Mouse (Mus musculus): ENCODE measurements around the gene Gad2. TPM values are rescaled to one million over a fixed set of nuclear protein-coding genes. Genes with fewer than 3 reads are reported as not detected.

The Gad2 gene
- total and polyA plus RNA-seq, 2 experiments from 2014 or later, result 50.5 to 50.7 TPM

GRCm38 (mm10) chr2:22624188-22624975 lies 2.4 kb downstream of the Gad2 start:
- H3K4me2 ChIP-seq (ENCODE audit: low read depth), result peak overlapping the region; percentile 73
- ATAC-seq (no peak), DNase-seq (peak; percentile 74)
- H3K9me3 ChIP-seq (ENCODE audit: low read length), result no peaks in the 10 kb centered on the region
- WGBS, result 4% methylated on average over 27 of the region's 27 CpGs
- no peaks in the 10 kb centered on the region for H3K36me3 ChIP-seq (ENCODE audit: insufficient read depth)
- H3K27ac ChIP-seq (ENCODE audit: low read depth, low read length), result peak overlapping the region; percentile 94
- peak overlapping the region; percentile 69 for H3K9ac ChIP-seq
- no peak for TF ChIP-seq CTCF (IDR thresholded peaks at IDR 0.05; ENCODE audit: low read depth)
- H3K27me3 ChIP-seq (ENCODE audit: insufficient read depth, low read length), result peaks cover 4% of the 10 kb centered on the region; the same call in 1 of the 2 replicates
- no peaks in the 10 kb centered on the region; the same call in 1 of the 2 replicates for H3K4me1 ChIP-seq (ENCODE audit: insufficient read depth)
- peak overlapping the region; percentile 50 for H3K4me3 ChIP-seq (ENCODE audit: low read depth, low read length)

GRCm38 (mm10) chr2:22625096-22625960 lies 3.3 kb downstream of the Gad2 start:
- peaks cover 4% of the 10 kb centered on the region; the same call in 1 of the 2 replicates for H3K27me3 ChIP-seq (ENCODE audit: insufficient read depth, low read length)
- DNase-seq, result peak; percentile 67
- 5% methylated on average over 16 of the region's 16 CpGs for WGBS

DNA sequence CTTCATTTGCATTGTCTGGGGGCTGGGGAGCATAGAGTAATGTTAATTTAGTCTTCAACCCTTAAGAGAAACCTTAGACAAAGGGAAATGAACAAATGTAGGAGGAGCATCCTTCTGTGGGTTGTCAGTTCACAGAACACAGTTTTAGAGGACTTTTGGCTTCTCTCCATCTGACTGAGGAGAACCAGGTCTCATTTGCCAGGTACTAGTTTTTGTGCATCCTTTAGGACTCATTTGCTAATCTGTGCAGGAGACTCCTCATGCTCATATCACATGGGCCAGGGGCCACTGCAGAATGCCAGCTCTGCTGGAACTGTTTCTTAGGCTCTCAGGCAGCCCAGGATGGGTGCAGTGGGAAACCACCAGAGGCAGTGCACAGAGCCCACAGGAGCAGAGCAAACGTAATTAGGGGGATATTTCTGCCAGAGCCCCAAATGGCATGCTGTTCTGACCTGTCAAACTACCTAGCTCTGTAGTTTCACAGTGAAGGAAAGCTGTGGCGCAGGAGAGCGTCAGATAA lies 5.2 kb downstream of the Gad2 start:
- Histone ChIP-seq H3K9me3 (ENCODE audit: low read length) (no peaks in the 10 kb centered on the region), H3K4me2 (ENCODE audit: low read depth) (peak overlapping the region; percentile 73), H3K4me3 (ENCODE audit: low read depth, low read length) (peak overlapping the region; percentile 50), H3K27ac (ENCODE audit: low read depth, low read length) (peak overlapping the region; percentile 94), H3K27me3 (ENCODE audit: insufficient read depth, low read length) (peaks cover 4% of the 10 kb centered on the region; the same call in 1 of the 2 replicates), H3K36me3 (ENCODE audit: insufficient read depth) (no peaks in the 10 kb centered on the region), H3K4me1 (ENCODE audit: insufficient read depth) (0 out of 2 replicates have a peak, but pooled peaks cover 3% of the 10 kb centered on the region), H3K9ac (peak overlapping the region; percentile 69)
- TF ChIP-seq CTCF (IDR thresholded peaks at IDR 0.05; ENCODE audit: low read depth), result no peak
- DNase-seq (peak; percentile 64), ATAC-seq (peak; percentile 49)
- 18% methylated on average over 3 of the region's 3 CpGs for WGBS

More at GRCm38 (mm10) chr2:22625096-22625960, 3.3 kb downstream of the Gad2 start:
- TF ChIP-seq CTCF (IDR thresholded peaks at IDR 0.05; ENCODE audit: low read depth), result no peak
- H3K4me1 ChIP-seq (ENCODE audit: insufficient read depth), result peaks cover 3% of the 10 kb centered on the region; the same call in 1 of the 2 replicates
- ATAC-seq, result no peak
- H3K27ac ChIP-seq (ENCODE audit: low read depth, low read length), result peak overlapping the region; percentile 94
- H3K9ac ChIP-seq, result peak overlapping the region; percentile 69
- H3K4me2 ChIP-seq (ENCODE audit: low read depth), result peak overlapping the region; percentile 73
- H3K4me3 ChIP-seq (ENCODE audit: low read depth, low read length), result peak overlapping the region; percentile 50
- no peaks in the 10 kb centered on the region for H3K9me3 ChIP-seq (ENCODE audit: low read length)
- no peaks in the 10 kb centered on the region for H3K36me3 ChIP-seq (ENCODE audit: insufficient read depth)

- 28% methylated on average over 5 of the region's 5 CpGs for WGBS
- Histone ChIP-seq H3K4me1 (ENCODE audit: insufficient read depth) (0 out of 2 replicates have a peak, but pooled peaks cover 3% of the 10 kb centered on the region), H3K27me3 (ENCODE audit: insufficient read depth, low read length) (peaks cover 4% of the 10 kb centered on the region; the same call in 1 of the 2 replicates), H3K4me2 (ENCODE audit: low read depth) (peak overlapping the region; percentile 73), H3K9ac (peak overlapping the region; percentile 69), H3K4me3 (ENCODE audit: low read depth, low read length) (peak overlapping the region; percentile 50), H3K27ac (ENCODE audit: low read depth, low read length) (peak overlapping the region; percentile 94), H3K36me3 (ENCODE audit: insufficient read depth) (0 out of 2 replicates have a peak, but pooled peaks cover 5% of the 10 kb centered on the region), H3K9me3 (ENCODE audit: low read length) (no peaks in the 10 kb centered on the region)
- DNase-seq (no peak), ATAC-seq (no peak)
- TF ChIP-seq CTCF (IDR thresholded peaks at IDR 0.05; ENCODE audit: low read depth), result no peak
These were observed 5.9 kb downstream of the Gad2 start for GRCm38 (mm10) chr2:22627819-22628432.

DNA sequence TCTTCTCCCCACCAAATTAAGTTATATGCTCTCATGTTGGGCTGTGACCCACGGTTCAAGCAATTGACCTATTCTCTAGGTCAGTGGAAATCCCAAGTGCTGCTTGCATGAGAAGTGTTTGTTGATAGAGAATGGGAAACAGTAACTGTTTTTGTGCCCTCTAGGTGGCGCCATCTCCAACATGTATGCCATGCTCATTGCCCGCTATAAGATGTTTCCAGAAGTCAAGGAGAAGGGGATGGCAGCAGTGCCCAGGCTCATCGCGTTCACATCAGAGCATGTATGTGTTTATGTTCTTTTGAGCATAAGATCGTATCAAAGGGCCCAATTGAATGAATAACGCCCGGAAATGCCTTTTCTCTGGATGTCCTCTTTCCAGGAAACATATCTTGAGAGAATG lies 12.8 kb downstream of the Gad2 start:
- DNase-seq (no peak), ATAC-seq (0 out of 2 replicates have a peak, but pooled peaks have one; percentile 44)
- Histone ChIP-seq H3K4me2 (ENCODE audit: low read depth) (no peak overlapping the region), H3K9me3 (ENCODE audit: low read length) (no peaks in the 10 kb centered on the region), H3K27me3 (ENCODE audit: insufficient read depth, low read length) (no peaks in the 10 kb centered on the region), H3K27ac (ENCODE audit: low read depth, low read length) (no peak overlapping the region), H3K36me3 (ENCODE audit: insufficient read depth) (peaks cover 9% of the 10 kb centered on the region; the same call in 1 of the 2 replicates), H3K4me3 (ENCODE audit: low read depth, low read length) (no peak overlapping the region), H3K4me1 (ENCODE audit: insufficient read depth) (0 out of 2 replicates have a peak, but pooled peaks cover 3% of the 10 kb centered on the region), H3K9ac (no peak overlapping the region)
- 43% methylated on average over 8 of the region's 8 CpGs for WGBS
- peak; percentile 58 for TF ChIP-seq CTCF (IDR thresholded peaks at IDR 0.05; ENCODE audit: low read depth)

DNA sequence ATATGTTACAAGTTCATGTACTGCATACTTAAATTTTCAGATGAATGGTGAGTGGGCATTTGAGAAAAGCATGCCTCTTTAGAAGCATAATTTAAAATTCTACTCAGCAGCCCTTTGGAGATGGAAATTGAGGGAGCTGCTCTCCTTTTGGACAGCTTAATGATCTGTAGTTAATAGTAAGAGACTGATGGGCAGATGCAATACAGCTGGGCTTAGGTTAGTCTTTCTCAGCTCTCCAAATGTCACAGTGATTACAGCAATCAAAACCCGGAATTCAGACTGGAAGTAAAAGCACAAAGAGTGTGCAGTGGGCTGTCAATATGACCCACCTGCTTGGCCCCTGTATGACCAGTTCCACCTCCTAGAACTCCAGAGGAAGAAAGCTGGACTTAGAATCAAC lies 24.1 kb downstream of the Gad2 start:
- no peak for TF ChIP-seq CTCF (IDR thresholded peaks at IDR 0.05; ENCODE audit: low read depth)
- DNase-seq (no peak), ATAC-seq (peak; percentile 32; the same call in 1 of the 2 replicates)
- Histone ChIP-seq H3K4me2 (ENCODE audit: low read depth) (no peak overlapping the region), H3K36me3 (ENCODE audit: insufficient read depth) (0 out of 2 replicates have a peak, but pooled peaks cover 2% of the 10 kb centered on the region), H3K9ac (no peak overlapping the region), H3K9me3 (ENCODE audit: low read length) (no peaks in the 10 kb centered on the region), H3K27ac (ENCODE audit: low read depth, low read length) (no peak overlapping the region), H3K4me1 (ENCODE audit: insufficient read depth) (peaks cover 7% of the 10 kb centered on the region; the same call in 1 of the 2 replicates), H3K27me3 (ENCODE audit: insufficient read depth, low read length) (no peaks in the 10 kb centered on the region), H3K4me3 (ENCODE audit: low read depth, low read length) (no peak overlapping the region)
- 15% methylated on average over 1 of the region's 1 CpGs for WGBS
